Mouse (Mus musculus): Measurements from ENCODE around the gene Efna3. TPM values are rescaled to one million over a fixed set of nuclear protein-coding genes. Genes with fewer than 3 reads are reported as not detected.
A peak's percentile ranks its signal among the peaks of the same experiment; 100 is the strongest.

Efna3 gene
- polyA plus RNA-seq, 1 experiment from 2014 or later, result 1.8 TPM

- Histone ChIP-seq H3K4me1 (peaks cover 40% of the 10 kb centered on the region), H3K27ac (replicated peaks) (no peak overlapping the region), H3K9ac (peak overlapping the region; percentile 80), H3K9me3 (no peaks in the 10 kb centered on the region), H3K4me2 (peak overlapping the region; percentile 99), H3K4me3 (peak overlapping the region; percentile 70), H3K27me3 (replicated peaks) (peaks cover 77% of the 10 kb centered on the region), H3K36me3 (no peaks in the 10 kb centered on the region)
- no peak for ATAC-seq (ENCODE audit: extremely low read depth, insufficient number of reproducible peaks, low FRiP score, low TSS enrichment)
- under 1% methylated on average over 64 of the region's 66 CpGs for WGBS
Measured at GRCm38 (mm10) chr3:89321183-89322130, 1.3 kb downstream of the Efna3 start.

- WGBS, result under 1% methylated on average over 41 of the region's 41 CpGs
- peak overlapping the region; percentile 99 for H3K4me2 ChIP-seq
- peak overlapping the region; percentile 80 for H3K9ac ChIP-seq
- H3K36me3 ChIP-seq, result no peaks in the 10 kb centered on the region
- H3K4me3 ChIP-seq, result peak overlapping the region; percentile 70
- no peaks in the 10 kb centered on the region for H3K9me3 ChIP-seq
- no peak overlapping the region for H3K27ac ChIP-seq (replicated peaks)
- peaks cover 84% of the 10 kb centered on the region for H3K27me3 ChIP-seq (replicated peaks)
- no peak for ATAC-seq (ENCODE audit: extremely low read depth, insufficient number of reproducible peaks, low FRiP score, low TSS enrichment)
- peaks cover 48% of the 10 kb centered on the region for H3K4me1 ChIP-seq
Measured at GRCm38 (mm10) chr3:89320581-89321182, 2.1 kb downstream of the Efna3 start.

- H3K36me3 ChIP-seq, result no peaks in the 10 kb centered on the region
- peak overlapping the region; percentile 70 for H3K4me3 ChIP-seq
- H3K4me2 ChIP-seq, result peak overlapping the region; percentile 99
- no peaks in the 10 kb centered on the region for H3K9me3 ChIP-seq
- H3K27ac ChIP-seq (replicated peaks), result no peak overlapping the region
- peaks cover 84% of the 10 kb centered on the region for H3K27me3 ChIP-seq (replicated peaks)
- H3K9ac ChIP-seq, result peak overlapping the region; percentile 67
- 3% methylated on average over 53 of the region's 58 CpGs for WGBS
- ATAC-seq (ENCODE audit: extremely low read depth, insufficient number of reproducible peaks, low FRiP score, low TSS enrichment), result no peak
- peaks cover 57% of the 10 kb centered on the region for H3K4me1 ChIP-seq
Measured at GRCm38 (mm10) chr3:89319591-89320350, 3.0 kb downstream of the Efna3 start.

GRCm38 (mm10) chr3:89318971-89319590 lies 3.7 kb downstream of the Efna3 start:
- Histone ChIP-seq H3K9ac (peak overlapping the region; percentile 67), H3K27ac (replicated peaks) (no peak overlapping the region), H3K27me3 (replicated peaks) (peaks cover 82% of the 10 kb centered on the region), H3K4me1 (peaks cover 64% of the 10 kb centered on the region), H3K4me2 (peak overlapping the region; percentile 99), H3K4me3 (peak overlapping the region; percentile 70), H3K9me3 (no peaks in the 10 kb centered on the region), H3K36me3 (no peaks in the 10 kb centered on the region)
- WGBS, result 11% methylated on average over 21 of the region's 21 CpGs
- ATAC-seq (ENCODE audit: extremely low read depth, insufficient number of reproducible peaks, low FRiP score, low TSS enrichment), result no peak

GRCm38 (mm10) chr3:89318316-89318715 lies 4.4 kb downstream of the Efna3 start:
- Histone ChIP-seq H3K4me2 (no peak overlapping the region), H3K27ac (replicated peaks) (no peak overlapping the region), H3K36me3 (no peaks in the 10 kb centered on the region), H3K9me3 (no peaks in the 10 kb centered on the region), H3K4me3 (no peak overlapping the region), H3K9ac (no peak overlapping the region), H3K4me1 (peaks cover 65% of the 10 kb centered on the region), H3K27me3 (replicated peaks) (peaks cover 74% of the 10 kb centered on the region)
- WGBS, result 74% methylated on average over 8 of the region's 8 CpGs
- ATAC-seq (ENCODE audit: extremely low read depth, insufficient number of reproducible peaks, low FRiP score, low TSS enrichment), result no peak

GRCm38 (mm10) chr3:89317246-89317645 lies 5.5 kb downstream of the Efna3 start:
- peak overlapping the region; percentile 25; the same call in 1 of the 2 replicates for H3K4me2 ChIP-seq
- H3K9me3 ChIP-seq, result no peaks in the 10 kb centered on the region
- H3K36me3 ChIP-seq, result no peaks in the 10 kb centered on the region
- ATAC-seq (ENCODE audit: extremely low read depth, insufficient number of reproducible peaks, low FRiP score, low TSS enrichment), result no peak
- H3K9ac ChIP-seq, result no peak overlapping the region
- H3K27ac ChIP-seq (replicated peaks), result no peak overlapping the region
- WGBS, result 53% methylated on average over 6 of the region's 6 CpGs
- H3K4me1 ChIP-seq, result peaks cover 61% of the 10 kb centered on the region
- H3K27me3 ChIP-seq (replicated peaks), result peaks cover 64% of the 10 kb centered on the region
- no peak overlapping the region for H3K4me3 ChIP-seq

GRCm38 (mm10) chr3:89316833-89317232 lies 5.9 kb downstream of the Efna3 start:
- Histone ChIP-seq H3K27ac (replicated peaks) (no peak overlapping the region), H3K4me2 (peak overlapping the region; percentile 69; the same call in 1 of the 2 replicates), H3K9me3 (no peaks in the 10 kb centered on the region), H3K27me3 (replicated peaks) (peaks cover 59% of the 10 kb centered on the region), H3K4me3 (no peak overlapping the region), H3K36me3 (no peaks in the 10 kb centered on the region), H3K9ac (0 out of 2 replicates have a peak overlapping the region, but pooled peaks have one; percentile 17), H3K4me1 (peaks cover 57% of the 10 kb centered on the region)
- 3% methylated on average over 4 of the region's 4 CpGs for WGBS
- no peak for ATAC-seq (ENCODE audit: extremely low read depth, insufficient number of reproducible peaks, low FRiP score, low TSS enrichment)

- peak overlapping the region; percentile 71 for H3K9ac ChIP-seq
- 20% methylated on average over 40 of the region's 40 CpGs for WGBS
- no peaks in the 10 kb centered on the region; the same call in 1 of the 2 replicates for H3K9me3 ChIP-seq
- no peaks in the 10 kb centered on the region for H3K36me3 ChIP-seq
- no peak for ATAC-seq (ENCODE audit: extremely low read depth, insufficient number of reproducible peaks, low FRiP score, low TSS enrichment)
- H3K27ac ChIP-seq (replicated peaks), result no peak overlapping the region
- peaks cover 51% of the 10 kb centered on the region for H3K4me1 ChIP-seq
- H3K4me3 ChIP-seq, result peak overlapping the region; percentile 45
- peaks cover 53% of the 10 kb centered on the region for H3K27me3 ChIP-seq (replicated peaks)
- H3K4me2 ChIP-seq, result peak overlapping the region; percentile 69
Measured at GRCm38 (mm10) chr3:89315930-89316831, 6.6 kb downstream of the Efna3 start.

GRCm38 (mm10) chr3:89315195-89315929 lies 7.4 kb downstream of the Efna3 start:
- Histone ChIP-seq H3K4me3 (peak overlapping the region; percentile 45), H3K9ac (peak overlapping the region; percentile 71), H3K9me3 (no peaks in the 10 kb centered on the region; the same call in 1 of the 2 replicates), H3K4me1 (peaks cover 42% of the 10 kb centered on the region), H3K4me2 (peak overlapping the region; percentile 69), H3K27me3 (replicated peaks) (peaks cover 45% of the 10 kb centered on the region), H3K36me3 (no peaks in the 10 kb centered on the region), H3K27ac (replicated peaks) (no peak overlapping the region)
- no peak for ATAC-seq (ENCODE audit: extremely low read depth, insufficient number of reproducible peaks, low FRiP score, low TSS enrichment)
- WGBS, result 9% methylated on average over 22 of the region's 26 CpGs
